40 mouse cellular contexts compared by ENCODE assay signal in genomic region chr19:61285033-61285432, GRCm38 (mm10). TPM values are rescaled to one million over a fixed set of nuclear protein-coding genes. Genes with fewer than 3 reads are reported as not detected.
"Had no signal": no experiment of that assay in that cellular context is flagged by ENCODE, and none has a peak within 500 bp of the region (broad histone marks: within the 10 kb centered on the region; RNA-seq: fewer than 3 reads in every experiment).

No protein-coding gene starts in this region.

RNA-seq across cellular contexts. Expression of gene Gm21060, which starts 11.8 kb away (rescaled TPM):
- total RNA-seq: heart, postnatal 10 days; heart, postnatal 14 days; heart, postnatal 25 days; heart, postnatal 36 days; heart, postnatal 4 days; hematopoietic stem cell, adult 5-6 weeks; hindbrain, postnatal 0 days; layer of hippocampus, adult 18-20 months; layer of hippocampus, adult 2 months; layer of hippocampus, adult 8-10 months; layer of hippocampus, postnatal 10 days; layer of hippocampus, postnatal 14 days; layer of hippocampus, postnatal 25 days; layer of hippocampus, postnatal 36 days; left cerebral cortex, adult 18-20 months; left cerebral cortex, adult 2 months; left cerebral cortex, adult 8-10 months had no signal
- polyA plus RNA-seq: heart, embryonic 13.5 days; heart, embryonic 14.5 days; heart, embryonic 15.5 days; heart, embryonic 16.5 days; heart, postnatal 0 days; hindbrain, embryonic 10.5 days; hindbrain, embryonic 11.5 days; hindbrain, embryonic 12.5 days; hindbrain, embryonic 13.5 days; hindbrain, embryonic 14.5 days; hindbrain, embryonic 15.5 days; hindbrain, embryonic 16.5 days; hindbrain, postnatal 0 days; inflammation-experienced regulatory T-cells, adult 6 months; intestine, embryonic 14.5 days; intestine, embryonic 15.5 days; intestine, embryonic 16.5 days; intestine, postnatal 0 days; kidney, adult 2 months; kidney, embryonic 14.5 days; kidney, embryonic 15.5 days; kidney, embryonic 16.5 days; kidney, postnatal 0 days; large intestine, adult 2 months had no signal
